Mouse (Mus musculus) MEL (cell line): Measurements from ENCODE around the gene Mroh2a.

Experiments
- CTCF ChIP-seq, 3 experiments: IDR thresholded peaks in 2 of 3; conservative IDR thresholded peaks in 1 of 3; 2 replicates each; pipeline ENCODE4 v1.5.1; 2011 to 2012; ENCODE audit warnings: low read length in 3 of 3, low read depth in 2 of 3, mild to moderate bottlenecking in 2 of 3, improper control_type of control experiment in 1 of 3, inconsistent platforms in 1 of 3, mixed read lengths in 1 of 3, moderate library complexity in 1 of 3; ENCODE audit not compliant: control insufficient read depth in 1 of 3, insufficient read depth in 1 of 3, poor library complexity in 1 of 3, severe bottlenecking in 1 of 3
- EP300 ChIP-seq, 2 experiments: IDR thresholded peaks; 2 replicates each; pipeline ENCODE4 v1.6.1; 2011; ENCODE audit warnings: improper control_type of control experiment in 2 of 2, low read length in 2 of 2, low read depth in 1 of 2, mild to moderate bottlenecking in 1 of 2
- ETS1 ChIP-seq: IDR thresholded peaks from 2 replicates; pipeline ENCODE4 v1.6.1; 2012; ENCODE audit warnings: low read depth, mild to moderate bottlenecking, inconsistent platforms, low read length, improper control_type of control experiment, moderate library complexity
- HCFC1 ChIP-seq: IDR thresholded peaks from 2 replicates; pipeline ENCODE4 v1.6.1; 2012; ENCODE audit warnings: low read depth, mild to moderate bottlenecking, inconsistent platforms, low read length, improper control_type of control experiment, moderate library complexity
- MAFK ChIP-seq: IDR thresholded peaks from 2 replicates; pipeline ENCODE4 v1.6.1; 2011; ENCODE audit warnings: low read depth, mild to moderate bottlenecking, low read length, improper control_type of control experiment, borderline replicate concordance
- MEF2A ChIP-seq: IDR thresholded peaks from 2 replicates; pipeline ENCODE4 v1.6.1; 2014; ENCODE audit warnings: low read depth, mild to moderate bottlenecking, inconsistent platforms, low read length, improper control_type of control experiment; ENCODE audit not compliant: poor library complexity, insufficient replicate concordance, severe bottlenecking; ENCODE audit errors: extremely low read depth
- MXI1 ChIP-seq: IDR thresholded peaks from 2 replicates; pipeline ENCODE4 v1.6.1; 2011; ENCODE audit warnings: mild to moderate bottlenecking, low read depth, low read length, improper control_type of control experiment
- NRF1 ChIP-seq: IDR thresholded peaks from 2 replicates; pipeline ENCODE4 v1.6.1; 2014; ENCODE audit warnings: low read depth, mild to moderate bottlenecking, inconsistent platforms, low read length, improper control_type of control experiment, moderate library complexity; ENCODE audit not compliant: poor library complexity, insufficient read depth, severe bottlenecking
- POLR2A ChIP-seq, 2 experiments: IDR thresholded peaks; 2 replicates each; pipeline ENCODE4 v1.6.1; 2011 to 2012; ENCODE audit warnings: low read length in 2 of 2, mild to moderate bottlenecking in 2 of 2, control low read depth in 1 of 2, improper control_type of control experiment in 1 of 2, low read depth in 1 of 2, moderate library complexity in 1 of 2; ENCODE audit not compliant: control insufficient read depth in 1 of 2, insufficient read depth in 1 of 2, poor library complexity in 1 of 2
- TAL1 ChIP-seq: IDR thresholded peaks from 2 replicates; pipeline ENCODE4 v1.6.1; 2012; ENCODE audit warnings: mild to moderate bottlenecking, inconsistent platforms, low read length, moderate library complexity, mixed read lengths
- TCF12 ChIP-seq: IDR thresholded peaks from 2 replicates; pipeline ENCODE4 v1.6.1; 2014; ENCODE audit warnings: low read depth, mild to moderate bottlenecking, inconsistent platforms, low read length, improper control_type of control experiment, moderate library complexity
- UBTF ChIP-seq: IDR thresholded peaks from 2 replicates; pipeline ENCODE4 v1.6.1; 2012; ENCODE audit warnings: low read depth, mild to moderate bottlenecking, inconsistent platforms, low read length, improper control_type of control experiment, moderate library complexity, borderline replicate concordance; ENCODE audit not compliant: insufficient read depth
- USF1 ChIP-seq: IDR thresholded peaks from 2 replicates; pipeline ENCODE4 v1.6.1; 2014; ENCODE audit warnings: low read depth, mild to moderate bottlenecking, inconsistent platforms, low read length, improper control_type of control experiment, moderate library complexity
- USF2 ChIP-seq, 2 experiments: IDR thresholded peaks; 2 replicates each; pipeline ENCODE4 v1.6.1; 2011 to 2012; ENCODE audit warnings: improper control_type of control experiment in 2 of 2, low read length in 2 of 2, borderline replicate concordance in 1 of 2, inconsistent platforms in 1 of 2, low read depth in 1 of 2, mild to moderate bottlenecking in 1 of 2; ENCODE audit not compliant: insufficient read depth in 1 of 2

- TF ChIP-seq MEF2A = no peak
- TF ChIP-seq USF2 (IDR thresholded peaks at IDR 0.05; ENCODE audit: borderline replicate concordance in 1 of 2, insufficient read depth in 1 of 2, low read depth in 1 of 2, low read length in 2 of 2) = no peak
- TF ChIP-seq EP300 (IDR thresholded peaks at IDR 0.05; ENCODE audit: low read depth in 1 of 2, low read length in 2 of 2) = no peak
- TF ChIP-seq TCF12 = no peak
- TF ChIP-seq TAL1 = no peak
- TF ChIP-seq MAFK = no peak
- no peak for TF ChIP-seq CTCF (IDR thresholded peaks at IDR 0.05 in 2 of 3, conservative IDR thresholded peaks at IDR 0.05 in 1 of 3; ENCODE audit: control insufficient read depth in 1 of 3, insufficient read depth in 1 of 3, low read depth in 2 of 3, low read length in 3 of 3, poor library complexity in 1 of 3, severe bottlenecking in 1 of 3)
- TF ChIP-seq ETS1 = no peak
- no peak for TF ChIP-seq POLR2A (IDR thresholded peaks at IDR 0.05; ENCODE audit: control insufficient read depth in 1 of 2, insufficient read depth in 1 of 2, low read depth in 1 of 2, low read length in 2 of 2, poor library complexity in 1 of 2)
- TF ChIP-seq UBTF = no peak
- no peak for TF ChIP-seq HCFC1
- no peak for TF ChIP-seq NRF1
- TF ChIP-seq MXI1 = no peak
- no peak for TF ChIP-seq USF1
Measured at GRCm38 (mm10) chr1:88247660-88248059, 20.9 kb downstream of the Mroh2a start.
